Mouse (Mus musculus) lung, adult 10 weeks (tissue): ENCODE data around the gene Cask. TPM values are rescaled to one million over a fixed set of nuclear protein-coding genes. Genes with fewer than 3 reads are reported as not detected.

ENCODE experiments used
- polyA plus RNA-seq: library from polyadenylated mRNA; stranded (reverse); fragments of 350-450 nt; fragmentation: Illumina TruSeq; extraction: RNeasy Lipid Tissue Mini Kit (QIAGEN cat#74804); gene quantifications from one replicate; pipeline ENCODE4 v1.2.3, GENCODE M21; 2014; ENCODE audit warnings: low read depth, low replicate concordance; ENCODE audit not compliant: insufficient read depth

Gene Cask
- 10.7 TPM for polyA plus RNA-seq

GRCm38 (mm10) chrX:13851285-13851684 lies at the start of gene Cask:
Cask (minus strand) TSS chrX:13851367.

GRCm38 (mm10) chrX:13661063-13661462 lies 190.1 kb downstream of the Cask start, which contains the start of gene Gpr82:
Gpr82 (plus strand) TSS chrX:13661363.

GRCm38 (mm10) chrX:13631599-13632283 lies 219.4 kb downstream of the Cask start, which contains the start of gene Gpr34:
Gpr34 (plus strand) TSS chrX:13632089.

Other genes with a start within 250 kb of the Cask start
- gene Gpr34, start 219.3 kb downstream of the Cask start, polyA plus RNA-seq: 3.0 TPM
- gene Gpr82, start 190.0 kb downstream of the Cask start, polyA plus RNA-seq: 0.27 TPM